Mouse (Mus musculus) ES-E14 (cell line): ENCODE measurements around the gene Pigu. TPM values are rescaled to one million over a fixed set of nuclear protein-coding genes. Genes with fewer than 3 reads are reported as not detected.

Experiments used
- DNase-seq: peaks from one replicate; pipeline ENCODE4 v3.0.0-alpha.2; 2013; ENCODE audit warnings: low read depth, low spot score
- H3K27ac ChIP-seq: 2 replicates; pipeline ENCODE4 v1.5.1; 2012; ENCODE audit warnings: low read depth, mild to moderate bottlenecking, low read length, moderate library complexity, mixed read lengths; ENCODE audit not compliant: poor library complexity, insufficient read depth, severe bottlenecking
- H3K36me3 ChIP-seq: 2 replicates; pipeline ENCODE4 v1.6.1; 2012; ENCODE audit warnings: mild to moderate bottlenecking, low read length, moderate library complexity, mixed read lengths; ENCODE audit not compliant: control insufficient read depth, poor library complexity, insufficient read depth, severe bottlenecking
- H3K4me1 ChIP-seq, 2 experiments: fragments of 150-350 bp in 1 of 2; sonication (generic) in 1 of 2; 2 replicates each; pipeline ENCODE4 v1.6.1; 2012; ENCODE audit warnings: low read length in 2 of 2, mild to moderate bottlenecking in 1 of 2, mixed read lengths in 1 of 2; ENCODE audit not compliant: control insufficient read depth in 2 of 2, insufficient read depth in 2 of 2, poor library complexity in 1 of 2
- H3K4me3 ChIP-seq, 2 experiments: fragments of 150-350 bp in 1 of 2; sonication (generic) in 1 of 2; 2 replicates each; pipeline ENCODE4 v1.5.1; 2012; ENCODE audit warnings: low read length in 2 of 2, low read depth in 1 of 2, mild to moderate bottlenecking in 1 of 2, mixed read lengths in 1 of 2; ENCODE audit not compliant: insufficient read depth in 1 of 2, poor library complexity in 1 of 2, severe bottlenecking in 1 of 2
- H3K9ac ChIP-seq: 2 replicates; pipeline ENCODE4 v1.6.1; 2012; ENCODE audit warnings: low read depth, mild to moderate bottlenecking, low read length, mixed read lengths; ENCODE audit not compliant: poor library complexity, insufficient read depth, severe bottlenecking
- H3K9me3 ChIP-seq: fragments of 150-350 bp; sonication (generic); 2 replicates; pipeline ENCODE4 v1.6.1; 2012; ENCODE audit warnings: low read depth, mild to moderate bottlenecking, low read length; ENCODE audit not compliant: control insufficient read depth, insufficient read depth
- CHD2 ChIP-seq: IDR thresholded peaks from 2 replicates; pipeline ENCODE4 v1.6.1; 2014; ENCODE audit warnings: mild to moderate bottlenecking, low read depth, low read length, inconsistent platforms
- HCFC1 ChIP-seq: IDR thresholded peaks from 2 replicates; pipeline ENCODE4 v1.6.1; 2012; ENCODE audit warnings: low read length, inconsistent platforms, borderline replicate concordance; ENCODE audit not compliant: insufficient read depth
- MAFK ChIP-seq: IDR thresholded peaks from 2 replicates; pipeline ENCODE4 v1.6.1; 2014; ENCODE audit warnings: mild to moderate bottlenecking, low read depth, low read length, inconsistent platforms; ENCODE audit not compliant: insufficient read depth
- ZC3H11A ChIP-seq: IDR thresholded peaks from 2 replicates; pipeline ENCODE4 v1.6.1; 2012; ENCODE audit warnings: low read depth, mild to moderate bottlenecking, inconsistent platforms, low read length, borderline replicate concordance
- ZNF384 ChIP-seq: IDR thresholded peaks from 2 replicates; pipeline ENCODE4 v1.6.1; 2012; ENCODE audit warnings: low read depth, low read length, inconsistent platforms
- in situ Hi-C, 2 experiments: fragments of 600-800 bp; cut with MboI; formaldehyde crosslinking; loops; one replicate each; pipeline ENCODE4 v1.15.1; 2025; ENCODE audit warnings: low sequenced_read_pairs in 2 of 2, inconsistent platforms in 1 of 2; ENCODE audit not compliant: unreplicated experiment in 2 of 2
- total RNA-seq: library from RNA; depleted of rRNA; stranded (reverse); fragments of 300-350 nt; gene quantifications from 2 replicates; pipeline ENCODE4 v1.2.3, GENCODE M21; 2012

Pigu gene
- total RNA-seq, 1 experiment: 26.3 TPM

- in situ Hi-C loops: no loop called here
- Histone ChIP-seq H3K9ac (no peak overlapping the region), H3K36me3 (peaks cover 4% of the 10 kb centered on the region; the same call in 1 of the 2 replicates), H3K4me1 (peaks cover 0 to 6% of the 10 kb centered on the region in 2 experiments; a peak in 2 of 4 replicates), H3K27ac (no peak overlapping the region), H3K9me3 (no peaks in the 10 kb centered on the region), H3K4me3 (no peak overlapping the region)
- DNase-seq: no peak
- TF ChIP-seq ZNF384 (no peak), CHD2 (no peak), ZC3H11A (no peak), HCFC1 (no peak), MAFK (no peak)
These were observed 31.3 kb upstream of the Pigu start for GRCm38 (mm10) chr2:155388573-155388972.

GRCm38 (mm10) chr2:155387052-155387451 lies 29.8 kb upstream of the Pigu start:
- Histone ChIP-seq H3K4me1 (peaks cover 0 to 6% of the 10 kb centered on the region in 2 experiments; a peak in 2 of 4 replicates), H3K36me3 (peaks cover 4% of the 10 kb centered on the region; the same call in 1 of the 2 replicates), H3K9ac (peak overlapping the region; percentile 61; the same call in 1 of the 2 replicates), H3K27ac (no peak overlapping the region), H3K9me3 (no peaks in the 10 kb centered on the region), H3K4me3 (peak overlapping the region in 1 of 2 experiments; percentile 47; a peak in 1 of 4 replicates)
- TF ChIP-seq ZC3H11A (no peak), ZNF384 (0 out of 2 replicates have a peak, but pooled peaks have one; percentile 18)
- DNase-seq: no peak
- in situ Hi-C loops: no loop called here

GRCm38 (mm10) chr2:155386534-155386899 lies 29.3 kb upstream of the Pigu start:
- Histone ChIP-seq H3K27ac (no peak overlapping the region), H3K4me3 (peak overlapping the region; percentile 25 to 47; a peak in 3 of 4 replicates), H3K9ac (peak overlapping the region; percentile 61), H3K36me3 (peaks cover 4% of the 10 kb centered on the region; the same call in 1 of the 2 replicates), H3K4me1 (peaks cover 0 to 6% of the 10 kb centered on the region in 2 experiments; a peak in 2 of 4 replicates), H3K9me3 (no peaks in the 10 kb centered on the region)
- no peak for TF ChIP-seq ZNF384
- in situ Hi-C loops: no loop called here
- no peak for DNase-seq

GRCm38 (mm10) chr2:155385731-155386533 lies 28.7 kb upstream of the Pigu start:
- no peak overlapping the region for H3K27ac ChIP-seq
- H3K9me3 ChIP-seq: no peaks in the 10 kb centered on the region
- peaks cover 4% of the 10 kb centered on the region; the same call in 1 of the 2 replicates for H3K36me3 ChIP-seq
- TF ChIP-seq HCFC1: no peak
- TF ChIP-seq ZC3H11A: no peak
- no peak for TF ChIP-seq CHD2
- no peak for TF ChIP-seq MAFK
- peaks cover 0 to 6% of the 10 kb centered on the region in 2 experiments; a peak in 2 of 4 replicates for H3K4me1 ChIP-seq
- 0 out of 2 replicates have a peak overlapping the region, but pooled peaks have one; percentile 61 for H3K9ac ChIP-seq
- DNase-seq: no peak
- in situ Hi-C loops: no loop called here
- H3K4me3 ChIP-seq: peak overlapping the region; percentile 25 to 47; a peak in 2 of 4 replicates

- TF ChIP-seq ZC3H11A (peak; percentile 63; the same call in 1 of the 2 replicates), HCFC1 (peak; percentile 45; the same call in 1 of the 2 replicates), MAFK (no peak), CHD2 (no peak), ZNF384 (0 out of 2 replicates have a peak, but pooled peaks have one; percentile 17)
- in situ Hi-C loops: no loop called here
- no peak overlapping the region for H3K4me3 ChIP-seq
These were observed 27.9 kb upstream of the Pigu start for GRCm38 (mm10) chr2:155385090-155385489.

More at GRCm38 (mm10) chr2:155385090-155385489, 27.9 kb upstream of the Pigu start:
- Histone ChIP-seq H3K27ac (no peak overlapping the region), H3K9me3 (no peaks in the 10 kb centered on the region), H3K36me3 (peaks cover 4% of the 10 kb centered on the region; the same call in 1 of the 2 replicates), H3K4me1 (peaks cover 0 to 6% of the 10 kb centered on the region in 2 experiments; a peak in 2 of 4 replicates), H3K9ac (no peak overlapping the region)
- peak; percentile 84 for DNase-seq
